Mouse (Mus musculus) forebrain, embryonic 12.5 days (tissue): ENCODE data around the gene Tspan5. TPM values are rescaled to one million over a fixed set of nuclear protein-coding genes. Genes with fewer than 3 reads are reported as not detected.

ENCODE experiments used
- ATAC-seq: fragments of 200-750 bp; cut with Nextera tagmentation; 2 replicates; pipeline ENCODE4 v1.8.0; 2017; ENCODE audit warnings: moderate TSS enrichment; ENCODE audit not compliant: low FRiP score
- H3K27ac ChIP-seq: fragments of 300-500 bp; sonication (generic); 2 replicates; pipeline ENCODE4 v1.5.1; 2016; ENCODE audit warnings: mild to moderate bottlenecking
- H3K27me3 ChIP-seq: fragments of 300-500 bp; sonication (generic); 2 replicates; pipeline ENCODE4 v1.6.1; 2016; ENCODE audit warnings: mild to moderate bottlenecking
- H3K36me3 ChIP-seq: fragments of 300-500 bp; sonication (generic); replicated peaks from 2 replicates; pipeline ENCODE4 v1.6.1; 2016; ENCODE audit warnings: mild to moderate bottlenecking
- H3K4me1 ChIP-seq: fragments of 300-500 bp; sonication (generic); 2 replicates; pipeline ENCODE4 v1.6.1; 2016
- H3K4me2 ChIP-seq: fragments of 300-500 bp; sonication (generic); 2 replicates; pipeline ENCODE4 v1.6.1; 2016; ENCODE audit warnings: mild to moderate bottlenecking, moderate library complexity
- H3K4me3 ChIP-seq: fragments of 300-500 bp; sonication (generic); replicated peaks from 2 replicates; pipeline ENCODE4 v1.5.1; 2016; ENCODE audit warnings: mild to moderate bottlenecking
- H3K9ac ChIP-seq: fragments of 300-500 bp; sonication (generic); 2 replicates; pipeline ENCODE4 v1.6.1; 2016; ENCODE audit warnings: mild to moderate bottlenecking
- H3K9me3 ChIP-seq: fragments of 300-500 bp; sonication (generic); 2 replicates; pipeline ENCODE4 v1.6.1; 2016
- WGBS: fragments of 180-500 bp; shearing (Covaris S2); methylation state at CpG from one replicate; pipeline ENCODE4 v1.1.7; 2016; 5-methylcytosine and 5-hydroxymethylcytosine counted together
- polyA plus RNA-seq: library from polyadenylated mRNA; unstranded; fragments of >200 nt; fragmentation: Nextera tagmentation; extraction: Ambion mirVana; gene quantifications from 2 replicates; pipeline ENCODE4 v1.2.1, GENCODE M21; 2016

Gene Tspan5
- polyA plus RNA-seq, 1 experiment from 2014 or later = 62.4 TPM

GRCm38 (mm10) chr3:138912504-138912903 lies 170.5 kb downstream of the Tspan5 start:
- no peaks in the 10 kb centered on the region for H3K9me3 ChIP-seq
- no peak for ATAC-seq

DNA sequence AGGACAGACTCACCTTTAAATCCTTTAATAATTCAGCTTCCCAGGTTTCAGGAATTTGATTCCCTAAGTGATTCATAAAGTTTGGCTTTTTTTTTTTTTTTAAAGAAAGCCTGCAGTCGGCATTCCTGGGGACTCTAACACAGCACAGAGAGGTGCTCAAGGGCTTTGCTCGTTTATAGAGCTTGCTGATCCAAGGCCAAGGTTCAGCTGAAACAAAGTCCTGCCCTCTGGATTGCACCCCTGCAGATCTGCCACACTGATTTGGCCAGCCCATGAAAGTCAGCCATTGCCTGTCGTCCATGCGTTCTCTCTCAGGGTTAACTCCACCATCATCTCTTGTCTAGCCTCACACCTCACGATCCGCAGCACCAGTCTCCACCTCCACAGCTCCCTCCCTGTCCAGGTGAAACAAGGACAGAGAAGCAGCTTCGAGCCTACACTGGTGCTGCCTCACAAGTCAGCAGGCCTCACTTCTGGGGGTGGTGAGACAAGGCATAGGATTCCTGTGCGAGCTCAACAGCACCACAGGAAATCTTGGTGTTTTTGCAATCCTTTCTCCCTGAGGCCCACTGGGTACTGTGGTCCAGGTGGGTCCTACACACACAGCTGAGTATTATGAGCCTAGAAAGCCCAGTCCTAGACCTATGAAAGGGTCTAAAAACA lies 172.8 kb downstream of the Tspan5 start:
- H3K27ac ChIP-seq = no peak overlapping the region

More at GRCm38 (mm10) chr3:138912504-138912903, 170.5 kb downstream of the Tspan5 start:
- H3K4me2 ChIP-seq = no peak overlapping the region
- no peaks in the 10 kb centered on the region for H3K36me3 ChIP-seq
- no peak overlapping the region for H3K27ac ChIP-seq
- no peak overlapping the region for H3K9ac ChIP-seq
- 83% methylated on average over 8 of the region's 8 CpGs for WGBS
- no peak overlapping the region for H3K4me3 ChIP-seq
- H3K4me1 ChIP-seq = no peaks in the 10 kb centered on the region
- no peaks in the 10 kb centered on the region for H3K27me3 ChIP-seq

DNA sequence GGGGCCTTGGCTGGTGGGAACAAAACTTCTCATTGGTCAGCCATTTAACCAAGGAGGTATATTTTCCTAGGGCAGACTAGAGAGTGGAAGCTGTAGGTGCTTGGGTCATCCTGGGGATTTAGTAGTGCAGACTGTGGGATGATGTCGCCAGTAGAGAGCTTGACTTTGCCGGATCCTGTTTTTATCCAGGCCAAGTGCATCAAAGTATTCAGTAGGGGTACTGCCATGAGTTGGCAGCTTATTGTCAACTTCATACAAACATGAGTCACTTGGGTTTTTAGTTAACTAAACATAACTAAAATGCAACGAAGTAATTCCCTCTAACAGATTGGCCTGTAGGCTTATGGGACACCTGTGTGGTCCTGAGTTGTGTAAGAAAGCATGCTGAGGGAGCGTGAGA lies 174.6 kb downstream of the Tspan5 start:
- 91% methylated on average over 4 of the region's 4 CpGs for WGBS

More for the DNA sequence above, 172.8 kb downstream of the Tspan5 start:
- H3K36me3 ChIP-seq = no peaks in the 10 kb centered on the region
- no peaks in the 10 kb centered on the region for H3K4me1 ChIP-seq
- H3K4me2 ChIP-seq = no peak overlapping the region
- H3K9ac ChIP-seq = no peak overlapping the region
- ATAC-seq = no peak
- no peaks in the 10 kb centered on the region for H3K9me3 ChIP-seq
- no peak overlapping the region for H3K4me3 ChIP-seq
- WGBS = 65% methylated on average over 8 of the region's 8 CpGs
- no peaks in the 10 kb centered on the region for H3K27me3 ChIP-seq

GRCm38 (mm10) chr3:138917016-138917415 lies 175.0 kb downstream of the Tspan5 start:
- Histone ChIP-seq H3K9me3 (no peaks in the 10 kb centered on the region), H3K4me2 (no peak overlapping the region), H3K27me3 (no peaks in the 10 kb centered on the region), H3K4me3 (no peak overlapping the region), H3K4me1 (no peaks in the 10 kb centered on the region), H3K9ac (no peak overlapping the region), H3K27ac (no peak overlapping the region), H3K36me3 (no peaks in the 10 kb centered on the region)
- 88% methylated on average over 4 of the region's 4 CpGs for WGBS
- no peak for ATAC-seq

More for the DNA sequence above, 174.6 kb downstream of the Tspan5 start:
- H3K4me3 ChIP-seq = no peak overlapping the region
- no peak for ATAC-seq
- no peaks in the 10 kb centered on the region for H3K36me3 ChIP-seq
- no peak overlapping the region for H3K27ac ChIP-seq
- H3K9me3 ChIP-seq = no peaks in the 10 kb centered on the region
- H3K4me2 ChIP-seq = no peak overlapping the region
- no peaks in the 10 kb centered on the region for H3K4me1 ChIP-seq
- no peaks in the 10 kb centered on the region for H3K27me3 ChIP-seq
- no peak overlapping the region for H3K9ac ChIP-seq

- 95% methylated on average over 4 of the region's 4 CpGs for WGBS
- ATAC-seq = no peak
- no peaks in the 10 kb centered on the region for H3K27me3 ChIP-seq
- no peaks in the 10 kb centered on the region for H3K36me3 ChIP-seq
- H3K9me3 ChIP-seq = no peaks in the 10 kb centered on the region
- no peak overlapping the region for H3K4me3 ChIP-seq
- no peak overlapping the region for H3K4me2 ChIP-seq
- H3K9ac ChIP-seq = no peak overlapping the region
- H3K27ac ChIP-seq = no peak overlapping the region
- no peaks in the 10 kb centered on the region for H3K4me1 ChIP-seq
Observed at GRCm38 (mm10) chr3:138918241-138918640, 176.2 kb downstream of the Tspan5 start.

- no peak overlapping the region for H3K4me3 ChIP-seq
- H3K4me1 ChIP-seq = no peaks in the 10 kb centered on the region
- no peak for ATAC-seq
- no peak overlapping the region for H3K9ac ChIP-seq
- H3K36me3 ChIP-seq = peaks cover 27% of the 10 kb centered on the region
- H3K4me2 ChIP-seq = no peak overlapping the region
- no peaks in the 10 kb centered on the region for H3K27me3 ChIP-seq
- 86% methylated on average over 8 of the region's 8 CpGs for WGBS
- no peaks in the 10 kb centered on the region for H3K9me3 ChIP-seq
- no peak overlapping the region for H3K27ac ChIP-seq
Observed at GRCm38 (mm10) chr3:138926161-138926560, 184.2 kb downstream of the Tspan5 start.

- H3K4me1 ChIP-seq = no peaks in the 10 kb centered on the region
- H3K4me2 ChIP-seq = no peak overlapping the region
- ATAC-seq = no peak
- peaks cover 27% of the 10 kb centered on the region for H3K36me3 ChIP-seq
- H3K4me3 ChIP-seq = no peak overlapping the region
- 91% methylated on average over 4 of the region's 4 CpGs for WGBS
- no peaks in the 10 kb centered on the region for H3K9me3 ChIP-seq
- H3K27me3 ChIP-seq = no peaks in the 10 kb centered on the region
- no peak overlapping the region for H3K27ac ChIP-seq
- H3K9ac ChIP-seq = no peak overlapping the region
Observed at GRCm38 (mm10) chr3:138927437-138927836, 185.4 kb downstream of the Tspan5 start.

DNA sequence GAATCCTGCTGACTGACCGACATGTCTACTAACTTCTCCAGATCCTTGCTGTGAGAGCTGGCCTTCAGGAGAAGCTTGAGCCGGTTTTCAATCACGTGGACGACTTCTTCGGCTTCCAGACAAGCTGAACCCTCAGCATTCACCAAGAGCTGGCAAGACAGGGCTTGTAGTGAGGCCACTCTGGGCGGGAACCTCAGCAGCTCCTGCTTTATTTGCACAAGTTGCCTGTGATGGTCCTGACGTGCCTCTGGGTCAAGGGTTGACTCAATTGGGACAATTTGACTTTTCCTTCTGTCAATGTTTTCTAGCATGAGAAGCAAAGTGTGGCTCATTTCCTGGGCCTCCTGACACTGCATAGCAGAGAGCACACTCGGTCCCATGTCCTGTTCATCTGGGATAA lies 194.8 kb downstream of the Tspan5 start:
- no peak overlapping the region for H3K27ac ChIP-seq
- H3K4me1 ChIP-seq = peaks cover 2% of the 10 kb centered on the region; the same call in 1 of the 2 replicates
- H3K9me3 ChIP-seq = no peaks in the 10 kb centered on the region
- H3K9ac ChIP-seq = no peak overlapping the region
- no peak overlapping the region for H3K4me2 ChIP-seq
- H3K4me3 ChIP-seq = no peak overlapping the region
- no peaks in the 10 kb centered on the region for H3K27me3 ChIP-seq
- H3K36me3 ChIP-seq = peaks cover 35% of the 10 kb centered on the region
- no peak for ATAC-seq
- 91% methylated on average over 8 of the region's 8 CpGs for WGBS

DNA sequence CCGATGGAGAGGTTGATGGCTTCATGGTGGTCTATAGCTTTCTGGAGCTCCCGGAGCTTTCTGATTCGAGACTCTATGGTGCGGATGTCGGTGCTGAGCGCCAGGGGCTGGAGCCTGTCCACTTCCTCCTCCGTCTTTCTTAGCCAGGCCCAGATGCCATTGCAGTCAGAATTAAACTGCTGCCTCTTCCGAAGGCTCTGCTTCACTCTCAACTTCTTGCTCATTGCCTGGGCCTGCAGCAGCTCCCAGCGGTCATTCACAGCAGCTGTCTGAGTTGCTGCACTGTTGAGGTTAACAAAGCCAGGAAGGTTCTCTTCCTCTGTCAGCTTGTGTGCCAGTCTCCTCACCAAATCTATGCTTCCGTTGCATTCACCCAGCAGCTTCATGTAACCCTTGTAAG lies 195.2 kb downstream of the Tspan5 start:
- H3K4me3 ChIP-seq = no peak overlapping the region
- ATAC-seq = no peak
- no peaks in the 10 kb centered on the region for H3K9me3 ChIP-seq
- 93% methylated on average over 10 of the region's 10 CpGs for WGBS
- H3K4me2 ChIP-seq = no peak overlapping the region
- peaks cover 35% of the 10 kb centered on the region for H3K36me3 ChIP-seq
- H3K27ac ChIP-seq = no peak overlapping the region
- peaks cover 3% of the 10 kb centered on the region; the same call in 1 of the 2 replicates for H3K4me1 ChIP-seq
- H3K9ac ChIP-seq = no peak overlapping the region
- no peaks in the 10 kb centered on the region for H3K27me3 ChIP-seq

- H3K4me1 ChIP-seq = peaks cover 3% of the 10 kb centered on the region; the same call in 1 of the 2 replicates
- H3K9me3 ChIP-seq = no peaks in the 10 kb centered on the region
- no peak overlapping the region for H3K4me3 ChIP-seq
- peaks cover 50% of the 10 kb centered on the region for H3K36me3 ChIP-seq
- no peak overlapping the region for H3K9ac ChIP-seq
- no peak overlapping the region for H3K27ac ChIP-seq
- WGBS = 46% methylated on average over 9 of the region's 9 CpGs
- no peak overlapping the region for H3K4me2 ChIP-seq
- no peaks in the 10 kb centered on the region for H3K27me3 ChIP-seq
- ATAC-seq = no peak
Observed at GRCm38 (mm10) chr3:138941604-138942003, 199.6 kb downstream of the Tspan5 start.

- H3K4me3 ChIP-seq = no peak overlapping the region
- WGBS = 86% methylated on average over 3 of the region's 3 CpGs
- H3K27me3 ChIP-seq = no peaks in the 10 kb centered on the region
- no peak overlapping the region for H3K9ac ChIP-seq
- no peak for ATAC-seq
- no peak overlapping the region for H3K27ac ChIP-seq
- no peak overlapping the region for H3K4me2 ChIP-seq
- peaks cover 3% of the 10 kb centered on the region; the same call in 1 of the 2 replicates for H3K4me1 ChIP-seq
- no peaks in the 10 kb centered on the region for H3K9me3 ChIP-seq
- peaks cover 29% of the 10 kb centered on the region for H3K36me3 ChIP-seq
Observed at GRCm38 (mm10) chr3:138945516-138945915, 203.5 kb downstream of the Tspan5 start.

GRCm38 (mm10) chr3:138949081-138949480 lies 207.1 kb downstream of the Tspan5 start:
- H3K27me3 ChIP-seq = no peaks in the 10 kb centered on the region
- 94% methylated on average over 9 of the region's 9 CpGs for WGBS
- H3K36me3 ChIP-seq = peaks cover 37% of the 10 kb centered on the region
- no peak overlapping the region for H3K4me2 ChIP-seq
- no peak for ATAC-seq
- H3K9ac ChIP-seq = no peak overlapping the region
- H3K4me3 ChIP-seq = no peak overlapping the region
- H3K4me1 ChIP-seq = no peaks in the 10 kb centered on the region
- no peak overlapping the region for H3K27ac ChIP-seq
- H3K9me3 ChIP-seq = no peaks in the 10 kb centered on the region

DNA sequence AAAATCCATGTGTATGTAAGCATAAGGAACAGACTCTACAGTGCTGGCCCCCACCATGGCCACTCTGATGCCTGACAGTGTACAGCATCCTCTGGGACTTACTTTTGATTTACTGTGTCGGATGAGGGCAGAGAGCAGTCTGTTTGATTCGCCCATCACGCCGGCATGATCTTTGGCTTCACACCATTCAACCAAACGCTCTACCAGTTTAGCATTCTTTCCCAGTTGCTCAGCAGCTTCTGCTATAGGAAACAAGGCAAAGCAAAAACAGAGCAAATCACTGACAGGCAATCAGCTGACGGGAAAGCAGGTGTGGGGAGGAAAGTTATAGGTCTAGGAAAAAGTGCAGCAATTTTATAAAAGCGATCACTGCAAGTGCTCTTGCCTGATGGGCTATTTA lies 213.2 kb downstream of the Tspan5 start:
- no peaks in the 10 kb centered on the region for H3K4me1 ChIP-seq
- no peak for ATAC-seq
- no peaks in the 10 kb centered on the region for H3K9me3 ChIP-seq
- peaks cover 42% of the 10 kb centered on the region for H3K36me3 ChIP-seq
- H3K9ac ChIP-seq = no peak overlapping the region
- no peak overlapping the region for H3K27ac ChIP-seq
- 93% methylated on average over 7 of the region's 7 CpGs for WGBS
- no peak overlapping the region for H3K4me3 ChIP-seq
- no peaks in the 10 kb centered on the region for H3K27me3 ChIP-seq
- no peak overlapping the region for H3K4me2 ChIP-seq
